Mouse (Mus musculus) liver, postnatal 0 days (tissue): ENCODE results near the gene Unc13a.

Experiments used
- CTCF ChIP-seq: sonication (generic); IDR thresholded peaks from 2 replicates; pipeline ENCODE4 v1.5.1; 2016; ENCODE audit warnings: antibody characterized with exemption, low read depth
- EP300 ChIP-seq: IDR thresholded peaks from 2 replicates; pipeline ENCODE4 v1.6.1; 2016; ENCODE audit warnings: antibody characterized with exemption, low read depth, mild to moderate bottlenecking

DNA sequence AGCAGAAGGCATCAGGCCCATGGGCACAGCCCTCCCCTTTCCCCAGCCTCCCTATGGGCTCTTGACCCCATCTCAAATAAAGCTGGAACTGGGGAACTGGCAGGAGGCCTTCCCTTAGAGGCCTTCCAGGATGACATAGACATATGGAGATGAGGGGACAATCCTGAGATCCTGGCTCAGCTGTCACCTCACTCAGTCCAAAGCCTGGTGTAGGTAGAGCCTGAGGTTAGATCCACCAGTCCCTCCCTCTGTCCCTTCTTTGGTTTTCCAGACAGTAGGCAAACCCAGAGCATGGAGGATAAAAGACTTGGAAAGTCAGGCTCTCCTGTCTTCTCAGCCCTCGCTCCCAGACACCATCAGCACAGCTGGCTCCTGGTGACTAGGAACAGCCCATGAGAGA is 4.7 kb downstream of the Unc13a start:
- no peak for TF ChIP-seq CTCF
- TF ChIP-seq EP300, result no peak
